Mouse (Mus musculus) lung, embryonic 16.5 days (tissue): ENCODE data around the gene Lpcat1. TPM values are rescaled to one million over a fixed set of nuclear protein-coding genes. Genes with fewer than 3 reads are reported as not detected.

ENCODE experiments used
- ATAC-seq: fragments of 200-750 bp; cut with Nextera tagmentation; 2 replicates; pipeline ENCODE4 v1.8.0; 2017; ENCODE audit warnings: low read depth, mild to moderate bottlenecking, moderate library complexity
- H3K27ac ChIP-seq: fragments of 300-500 bp; sonication (generic); 2 replicates; pipeline ENCODE4 v1.5.1; 2014; ENCODE audit warnings: mild to moderate bottlenecking, control low read depth, low read length
- H3K27me3 ChIP-seq: fragments of 300-500 bp; sonication (generic); 2 replicates; pipeline ENCODE4 v1.6.1; 2014; ENCODE audit warnings: low read depth, low read length, mixed read lengths; ENCODE audit not compliant: control insufficient read depth, insufficient read depth
- H3K36me3 ChIP-seq: fragments of 300-500 bp; sonication (generic); 2 replicates; pipeline ENCODE4 v1.6.1; 2014; ENCODE audit warnings: low read length; ENCODE audit not compliant: control insufficient read depth, insufficient read depth
- H3K4me1 ChIP-seq: fragments of 300-500 bp; sonication (generic); replicated peaks from 2 replicates; pipeline ENCODE4 v1.6.1; 2014; ENCODE audit warnings: low read length, mixed read lengths; ENCODE audit not compliant: control insufficient read depth, insufficient read depth
- H3K4me2 ChIP-seq: fragments of 300-500 bp; sonication (generic); 2 replicates; pipeline ENCODE4 v1.6.1; 2014; ENCODE audit warnings: low read depth, low read length, control low read depth
- H3K4me3 ChIP-seq: fragments of 300-500 bp; sonication (generic); 2 replicates; pipeline ENCODE4 v1.5.1; 2014; ENCODE audit warnings: mild to moderate bottlenecking, low read length, control low read depth
- H3K9ac ChIP-seq: fragments of 300-500 bp; sonication (generic); 2 replicates; pipeline ENCODE4 v1.6.1; 2014; ENCODE audit warnings: low read length, control low read depth
- H3K9me3 ChIP-seq: fragments of 300-500 bp; sonication (generic); 2 replicates; pipeline ENCODE4 v1.6.1; 2016; ENCODE audit warnings: low read length; ENCODE audit not compliant: control insufficient read depth
- WGBS: fragments of 180-500 bp; shearing (Covaris S2); extraction: QIAGEN DNeasy Blood & Tissue Kit; methylation state at CpG from one replicate; pipeline ENCODE4 v1.1.7; 2014; 5-methylcytosine and 5-hydroxymethylcytosine counted together
- polyA plus RNA-seq: library from polyadenylated mRNA; unstranded; fragments of >200 nt; fragmentation: Nextera tagmentation; extraction: Ambion mirVana; gene quantifications from 2 replicates; pipeline ENCODE4 v1.2.1, GENCODE M21; 2015

The Lpcat1 gene
- polyA plus RNA-seq, 1 experiment from 2014 or later, result 119 TPM

GRCm38 (mm10) chr13:73445087-73445486 is 21.9 kb upstream of the Lpcat1 start:
- peak overlapping the region; percentile 95 for H3K27ac ChIP-seq

GRCm38 (mm10) chr13:73446076-73446475 is 20.9 kb upstream of the Lpcat1 start:
- Histone ChIP-seq H3K36me3 (no peaks in the 10 kb centered on the region), H3K4me3 (no peak overlapping the region), H3K4me1 (peaks cover 50% of the 10 kb centered on the region), H3K4me2 (no peak overlapping the region), H3K9me3 (no peaks in the 10 kb centered on the region), H3K27me3 (no peaks in the 10 kb centered on the region), H3K9ac (no peak overlapping the region), H3K27ac (peak overlapping the region; percentile 95)
- no peak for ATAC-seq
- WGBS, result 57% methylated on average over 2 of the region's 2 CpGs

More at GRCm38 (mm10) chr13:73445087-73445486, 21.9 kb upstream of the Lpcat1 start:
- no peak for ATAC-seq
- no peaks in the 10 kb centered on the region for H3K9me3 ChIP-seq
- peaks cover 45% of the 10 kb centered on the region for H3K4me1 ChIP-seq
- no peaks in the 10 kb centered on the region for H3K27me3 ChIP-seq
- no peak overlapping the region for H3K4me2 ChIP-seq
- H3K36me3 ChIP-seq, result no peaks in the 10 kb centered on the region
- no peak overlapping the region for H3K4me3 ChIP-seq
- H3K9ac ChIP-seq, result no peak overlapping the region
- WGBS, result 74% methylated on average over 2 of the region's 2 CpGs

- no peak overlapping the region for H3K4me3 ChIP-seq
- H3K27ac ChIP-seq, result peak overlapping the region; percentile 95
- no peaks in the 10 kb centered on the region for H3K36me3 ChIP-seq
- H3K4me2 ChIP-seq, result no peak overlapping the region
- ATAC-seq, result peak; percentile 82
- H3K27me3 ChIP-seq, result no peaks in the 10 kb centered on the region
- H3K4me1 ChIP-seq, result peaks cover 50% of the 10 kb centered on the region
- no peak overlapping the region for H3K9ac ChIP-seq
- 44% methylated on average over 4 of the region's 4 CpGs for WGBS
- H3K9me3 ChIP-seq, result no peaks in the 10 kb centered on the region
These were observed 20.5 kb upstream of the Lpcat1 start for GRCm38 (mm10) chr13:73446494-73446893.

- 23% methylated on average over 7 of the region's 7 CpGs for WGBS
- H3K9me3 ChIP-seq, result no peaks in the 10 kb centered on the region
- ATAC-seq, result peak; percentile 84
- no peak overlapping the region for H3K4me3 ChIP-seq
- H3K4me1 ChIP-seq, result peaks cover 50% of the 10 kb centered on the region
- H3K27ac ChIP-seq, result peak overlapping the region; percentile 95
- peak overlapping the region; percentile 21; the same call in 1 of the 2 replicates for H3K4me2 ChIP-seq
- no peak overlapping the region for H3K9ac ChIP-seq
- no peaks in the 10 kb centered on the region for H3K27me3 ChIP-seq
- no peaks in the 10 kb centered on the region for H3K36me3 ChIP-seq
These were observed 20.1 kb upstream of the Lpcat1 start for GRCm38 (mm10) chr13:73446943-73447342.

GRCm38 (mm10) chr13:73447478-73447877 is 19.5 kb upstream of the Lpcat1 start:
- Histone ChIP-seq H3K4me1 (peaks cover 50% of the 10 kb centered on the region), H3K27ac (peak overlapping the region; percentile 95), H3K9me3 (no peaks in the 10 kb centered on the region), H3K27me3 (no peaks in the 10 kb centered on the region), H3K4me3 (no peak overlapping the region), H3K36me3 (no peaks in the 10 kb centered on the region), H3K9ac (no peak overlapping the region), H3K4me2 (no peak overlapping the region)
- 38% methylated on average over 2 of the region's 2 CpGs for WGBS
- no peak for ATAC-seq

GRCm38 (mm10) chr13:73448201-73448600 is 18.8 kb upstream of the Lpcat1 start:
- Histone ChIP-seq H3K4me3 (no peak overlapping the region), H3K9ac (no peak overlapping the region), H3K9me3 (no peaks in the 10 kb centered on the region), H3K4me1 (peaks cover 50% of the 10 kb centered on the region), H3K4me2 (no peak overlapping the region), H3K36me3 (no peaks in the 10 kb centered on the region), H3K27ac (peak overlapping the region; percentile 95), H3K27me3 (no peaks in the 10 kb centered on the region)
- ATAC-seq, result no peak; the same call in 1 of the 2 replicates
- WGBS, result 24% methylated on average over 2 of the region's 2 CpGs

GRCm38 (mm10) chr13:73448723-73449122 is 18.3 kb upstream of the Lpcat1 start:
- H3K4me2 ChIP-seq, result no peak overlapping the region
- no peak overlapping the region for H3K9ac ChIP-seq
- H3K36me3 ChIP-seq, result no peaks in the 10 kb centered on the region
- ATAC-seq, result peak; percentile 55
- peaks cover 50% of the 10 kb centered on the region for H3K4me1 ChIP-seq
- 45% methylated on average over 3 of the region's 3 CpGs for WGBS
- no peaks in the 10 kb centered on the region for H3K27me3 ChIP-seq
- no peak overlapping the region for H3K4me3 ChIP-seq
- H3K27ac ChIP-seq, result peak overlapping the region; percentile 95
- H3K9me3 ChIP-seq, result no peaks in the 10 kb centered on the region

- H3K9me3 ChIP-seq, result no peaks in the 10 kb centered on the region
- no peaks in the 10 kb centered on the region for H3K27me3 ChIP-seq
- H3K9ac ChIP-seq, result no peak overlapping the region
- peak; percentile 71 for ATAC-seq
- H3K4me3 ChIP-seq, result no peak overlapping the region
- H3K36me3 ChIP-seq, result no peaks in the 10 kb centered on the region
- 50% methylated on average over 3 of the region's 3 CpGs for WGBS
- peaks cover 16% of the 10 kb centered on the region for H3K4me1 ChIP-seq
- H3K4me2 ChIP-seq, result no peak overlapping the region
- H3K27ac ChIP-seq, result peak overlapping the region; percentile 72
These were observed 13.3 kb upstream of the Lpcat1 start for GRCm38 (mm10) chr13:73453503-73454217.

- no peak for ATAC-seq
- Histone ChIP-seq H3K27me3 (no peaks in the 10 kb centered on the region), H3K27ac (no peak overlapping the region), H3K4me2 (no peak overlapping the region), H3K4me3 (no peak overlapping the region), H3K36me3 (no peaks in the 10 kb centered on the region), H3K4me1 (peaks cover 4% of the 10 kb centered on the region; the same call in 1 of the 2 replicates), H3K9ac (no peak overlapping the region), H3K9me3 (no peaks in the 10 kb centered on the region)
- 71% methylated on average over 3 of the region's 3 CpGs for WGBS
These were observed 11.7 kb upstream of the Lpcat1 start for GRCm38 (mm10) chr13:73455328-73455727.
